Mouse (Mus musculus): Measurements from ENCODE around the gene Pbx4. TPM values are rescaled to one million over a fixed set of nuclear protein-coding genes. Genes with fewer than 3 reads are reported as not detected.

The Pbx4 gene
- polyA plus RNA-seq, 1 experiment, result 3.3 TPM

- DNase-seq (ENCODE audit: low read depth, low spot score), result no peak
- 51% methylated on average over 5 of the region's 5 CpGs for WGBS
Observed at GRCm38 (mm10) chr8:69864180-69864579, 31.9 kb downstream of the Pbx4 start.

- no peak for DNase-seq (ENCODE audit: low read depth, low spot score)
- WGBS, result 81% methylated on average over 5 of the region's 5 CpGs
Observed at GRCm38 (mm10) chr8:69867696-69868326, 35.5 kb downstream of the Pbx4 start.

- WGBS, result 78% methylated on average over 11 of the region's 11 CpGs
Observed at GRCm38 (mm10) chr8:69870003-69870765, 37.9 kb downstream of the Pbx4 start.

GRCm38 (mm10) chr8:69870907-69871306, 38.6 kb downstream of the Pbx4 start:
- WGBS, result 76% methylated on average over 6 of the region's 6 CpGs
- no peak for DNase-seq (ENCODE audit: low read depth, low spot score)

More at GRCm38 (mm10) chr8:69870003-69870765, 37.9 kb downstream of the Pbx4 start:
- DNase-seq (ENCODE audit: low read depth, low spot score), result no peak

GRCm38 (mm10) chr8:69874155-69874554, 41.9 kb downstream of the Pbx4 start:
- peak; percentile 27 for DNase-seq (ENCODE audit: low read depth, low spot score)
- WGBS, result 10% methylated on average over 9 of the region's 9 CpGs

- 76% methylated on average over 13 of the region's 13 CpGs for WGBS
- no peak for DNase-seq (ENCODE audit: low read depth, low spot score)
Observed at GRCm38 (mm10) chr8:69874654-69875053, 42.4 kb downstream of the Pbx4 start.

- no peak for DNase-seq (ENCODE audit: low read depth, low spot score)
- WGBS, result 46% methylated on average over 10 of the region's 10 CpGs
Observed at GRCm38 (mm10) chr8:69876097-69876496, 43.8 kb downstream of the Pbx4 start.

GRCm38 (mm10) chr8:69876967-69877366, 44.7 kb downstream of the Pbx4 start:
- WGBS, result 77% methylated on average over 10 of the region's 10 CpGs
- no peak for DNase-seq (ENCODE audit: low read depth, low spot score)

- no peak for DNase-seq (ENCODE audit: low read depth, low spot score)
- WGBS, result 87% methylated on average over 4 of the region's 4 CpGs
Observed at GRCm38 (mm10) chr8:69877396-69877795, 45.1 kb downstream of the Pbx4 start.

- no peak for DNase-seq (ENCODE audit: low read depth, low spot score)
- 71% methylated on average over 3 of the region's 3 CpGs for WGBS
Observed at GRCm38 (mm10) chr8:69877992-69878391, 45.7 kb downstream of the Pbx4 start.

GRCm38 (mm10) chr8:69879678-69880077, 47.4 kb downstream of the Pbx4 start:
- WGBS, result 49% methylated on average over 8 of the region's 8 CpGs
- no peak for DNase-seq (ENCODE audit: low read depth, low spot score)

GRCm38 (mm10) chr8:69880841-69881240, 48.5 kb downstream of the Pbx4 start:
- DNase-seq (ENCODE audit: low read depth, low spot score), result no peak
- WGBS, result 21% methylated on average over 37 of the region's 37 CpGs

- DNase-seq (ENCODE audit: low read depth, low spot score), result no peak
- 22% methylated on average over 79 of the region's 79 CpGs for WGBS
Observed at GRCm38 (mm10) chr8:69881261-69881865, 49.1 kb downstream of the Pbx4 start.

GRCm38 (mm10) chr8:69882021-69882756, 49.9 kb downstream of the Pbx4 start:
- no peak for DNase-seq (ENCODE audit: low read depth, low spot score)
- WGBS, result 12% methylated on average over 103 of the region's 103 CpGs

GRCm38 (mm10) chr8:69882833-69883600, 50.7 kb downstream of the Pbx4 start:
- 19% methylated on average over 52 of the region's 52 CpGs for WGBS
- DNase-seq (ENCODE audit: low read depth, low spot score), result no peak

- no peak for DNase-seq (ENCODE audit: low read depth, low spot score)
- WGBS, result 69% methylated on average over 13 of the region's 13 CpGs
Observed at GRCm38 (mm10) chr8:69884141-69884540, 51.9 kb downstream of the Pbx4 start.

GRCm38 (mm10) chr8:69887289-69888243, 55.3 kb downstream of the Pbx4 start, which contains the start of gene Cilp2:
Gene Cilp2 (minus strand): TSS chr8:69887687.
- DNase-seq (ENCODE audit: low read depth, low spot score), result no peak
- WGBS, result under 1% methylated on average over 60 of the region's 60 CpGs

GRCm38 (mm10) chr8:69888244-69888866, 56.1 kb downstream of the Pbx4 start:
- WGBS, result 7% methylated on average over 24 of the region's 24 CpGs
- no peak for DNase-seq (ENCODE audit: low read depth, low spot score)

Data from large intestine, adult 2 months (tissue).